Mouse (Mus musculus) midbrain, embryonic 16.5 days (tissue): ENCODE measurements around the gene Nfe2. TPM values are rescaled to one million over a fixed set of nuclear protein-coding genes. Genes with fewer than 3 reads are reported as not detected.

ENCODE experiments used
- ATAC-seq: fragments of 200-750 bp; cut with Nextera tagmentation; 2 replicates; pipeline ENCODE4 v1.8.0; 2017; ENCODE audit warnings: moderate TSS enrichment
- H3K27ac ChIP-seq: fragments of 300-500 bp; sonication (generic); 2 replicates; pipeline ENCODE4 v1.5.1; 2014; ENCODE audit warnings: mild to moderate bottlenecking, low read length, mixed read lengths
- H3K27me3 ChIP-seq: fragments of 300-500 bp; sonication (generic); 2 replicates; pipeline ENCODE4 v1.6.1; 2014; ENCODE audit warnings: low read depth, low read length, mixed read lengths; ENCODE audit not compliant: control insufficient read depth, insufficient read depth
- H3K36me3 ChIP-seq: fragments of 300-500 bp; sonication (generic); 2 replicates; pipeline ENCODE4 v1.6.1; 2014; ENCODE audit warnings: mild to moderate bottlenecking, low read length, moderate library complexity, mixed read lengths; ENCODE audit not compliant: control insufficient read depth, insufficient read depth
- H3K4me1 ChIP-seq: fragments of 300-500 bp; sonication (generic); 2 replicates; pipeline ENCODE4 v1.6.1; 2014; ENCODE audit warnings: mild to moderate bottlenecking, low read length, mixed read lengths; ENCODE audit not compliant: control insufficient read depth, insufficient read depth
- H3K4me2 ChIP-seq: fragments of 300-500 bp; sonication (generic); 2 replicates; pipeline ENCODE4 v1.6.1; 2014; ENCODE audit warnings: mild to moderate bottlenecking, low read length, mixed read lengths
- H3K4me3 ChIP-seq: fragments of 300-500 bp; sonication (generic); 2 replicates; pipeline ENCODE4 v1.5.1; 2014; ENCODE audit warnings: low read depth, mild to moderate bottlenecking, low read length, moderate library complexity, mixed read lengths
- H3K9ac ChIP-seq: fragments of 300-500 bp; sonication (generic); 2 replicates; pipeline ENCODE4 v1.6.1; 2014; ENCODE audit warnings: low read depth, low read length, mixed read lengths
- H3K9me3 ChIP-seq: fragments of 300-500 bp; sonication (generic); replicated peaks from 2 replicates; pipeline ENCODE4 v1.6.1; 2014; ENCODE audit warnings: mild to moderate bottlenecking, low read length, mixed read lengths; ENCODE audit not compliant: control insufficient read depth, poor library complexity, severe bottlenecking
- WGBS: fragments of 180-500 bp; shearing (Covaris S2); extraction: QIAGEN DNeasy Blood & Tissue Kit; methylation state at CpG from one replicate; pipeline ENCODE4 v1.1.7; 2014; 5-methylcytosine and 5-hydroxymethylcytosine counted together
- polyA plus RNA-seq: library from polyadenylated mRNA; unstranded; fragments of >200 nt; fragmentation: Nextera tagmentation; extraction: Ambion mirVana; gene quantifications from 2 replicates; pipeline ENCODE4 v1.2.1, GENCODE M21; 2015

Gene Nfe2
- polyA plus RNA-seq, 1 experiment from 2014 or later = 0.68 TPM

DNA sequence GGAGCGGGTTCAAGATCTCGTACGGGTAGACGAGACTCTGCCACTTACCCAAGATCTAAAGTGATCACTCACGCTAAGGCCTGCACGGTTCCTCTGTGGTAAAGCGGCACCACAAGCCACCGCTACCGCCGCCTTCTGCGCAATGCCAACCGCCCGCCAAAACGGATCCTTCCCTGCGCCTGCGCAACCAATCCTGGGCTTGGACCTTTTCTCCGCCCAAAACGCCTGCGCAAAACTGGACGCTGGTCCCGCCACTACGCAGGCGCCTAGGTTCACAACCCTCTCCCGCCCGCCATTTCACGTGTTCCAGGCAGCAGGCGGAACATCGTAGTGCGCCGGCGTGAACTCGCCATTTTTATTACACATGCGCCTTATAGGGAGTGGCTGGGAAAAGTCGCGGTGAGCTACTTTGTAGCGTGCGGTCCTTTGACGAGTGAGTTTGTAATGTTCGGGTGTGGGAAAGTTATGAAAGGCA lies 18.5 kb downstream of the Nfe2 start, which contains the start of gene Cbx5:
Cbx5 (minus strand) TSS at position 132 of the 475 bp plus-strand sequence.
- peak within 1 kb of the TSS; percentile 65 for H3K4me3 ChIP-seq
- peaks cover 16% of the 10 kb centered on the region for H3K36me3 ChIP-seq
- peak; percentile 94 for ATAC-seq
- WGBS = under 1% methylated on average over 39 of the region's 39 CpGs
- H3K9ac ChIP-seq = peak within 1 kb of the TSS; percentile 72
- peak within 1 kb of the TSS; percentile 81 for H3K4me2 ChIP-seq
- H3K27ac ChIP-seq = peak within 1 kb of the TSS; percentile 93
- no peaks in the 10 kb centered on the region for H3K27me3 ChIP-seq
- no peaks in the 10 kb centered on the region for H3K9me3 ChIP-seq
- H3K4me1 ChIP-seq = peaks cover 40% of the 10 kb centered on the region

DNA sequence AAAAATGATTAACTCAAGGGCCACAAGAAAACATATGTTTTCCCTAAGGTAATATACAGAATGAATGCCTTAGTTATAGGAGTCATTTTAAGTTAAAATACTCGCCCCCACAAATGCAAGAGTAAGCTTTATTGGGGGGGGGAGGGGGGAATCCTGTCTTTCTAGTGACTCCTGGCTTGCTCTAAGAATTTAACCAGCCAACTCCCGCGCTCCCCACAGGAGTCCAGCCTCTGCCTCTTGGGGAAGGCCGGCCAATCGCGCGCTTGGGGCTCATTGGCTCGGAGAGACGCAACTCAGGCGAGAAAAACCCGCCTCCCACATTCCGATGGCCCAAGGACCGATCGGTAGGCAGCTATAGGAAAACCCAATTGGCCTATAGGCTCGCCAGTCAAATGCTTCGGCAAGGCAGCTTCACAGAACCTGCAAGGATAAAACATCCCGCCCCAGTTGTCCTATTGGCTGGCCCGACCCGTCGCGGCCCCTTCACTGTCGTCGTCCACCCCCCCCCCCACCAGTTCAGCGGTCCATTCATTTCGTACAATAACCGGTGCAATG lies 19.0 kb downstream of the Nfe2 start:
- H3K4me1 ChIP-seq = peaks cover 40% of the 10 kb centered on the region
- H3K27ac ChIP-seq = peak overlapping the region; percentile 93
- H3K9ac ChIP-seq = peak overlapping the region; percentile 52
- peak; percentile 91 for ATAC-seq
- H3K36me3 ChIP-seq = peaks cover 16% of the 10 kb centered on the region
- 0% methylated on average over 26 of the region's 26 CpGs for whole genome bisulfite sequencing
- H3K27me3 ChIP-seq = no peaks in the 10 kb centered on the region
- H3K4me2 ChIP-seq = peak overlapping the region; percentile 76
- no peaks in the 10 kb centered on the region for H3K9me3 ChIP-seq
- H3K4me3 ChIP-seq = peak overlapping the region; percentile 65

DNA sequence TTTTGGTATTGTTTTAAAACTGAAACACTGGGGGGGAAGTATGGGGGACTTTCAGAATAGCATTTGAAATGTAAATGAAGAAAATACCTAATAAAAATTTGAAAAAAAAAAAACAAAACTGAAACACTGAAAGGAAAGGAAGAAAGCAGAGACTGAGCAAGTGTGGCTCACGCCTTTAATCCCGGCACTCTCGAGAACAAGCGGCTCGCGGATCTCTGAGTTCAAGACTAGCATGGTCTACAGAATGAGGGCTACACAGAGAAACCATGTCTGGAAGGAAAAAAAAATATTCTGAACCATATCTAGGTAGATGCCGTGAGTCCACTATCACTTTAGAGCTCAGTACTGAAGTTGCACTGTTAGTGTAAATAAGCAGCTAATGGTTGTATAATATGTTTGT lies 20.9 kb downstream of the Nfe2 start:
- no peak overlapping the region for H3K4me2 ChIP-seq
- no peak for ATAC-seq
- H3K4me3 ChIP-seq = no peak overlapping the region
- H3K9ac ChIP-seq = no peak overlapping the region
- WGBS = 89% methylated on average over 7 of the region's 7 CpGs
- H3K27me3 ChIP-seq = no peaks in the 10 kb centered on the region
- peaks cover 24% of the 10 kb centered on the region for H3K4me1 ChIP-seq
- 0 out of 2 replicates have a peak, but pooled peaks cover 6% of the 10 kb centered on the region for H3K36me3 ChIP-seq
- H3K27ac ChIP-seq = no peak overlapping the region
- no peaks in the 10 kb centered on the region for H3K9me3 ChIP-seq

DNA sequence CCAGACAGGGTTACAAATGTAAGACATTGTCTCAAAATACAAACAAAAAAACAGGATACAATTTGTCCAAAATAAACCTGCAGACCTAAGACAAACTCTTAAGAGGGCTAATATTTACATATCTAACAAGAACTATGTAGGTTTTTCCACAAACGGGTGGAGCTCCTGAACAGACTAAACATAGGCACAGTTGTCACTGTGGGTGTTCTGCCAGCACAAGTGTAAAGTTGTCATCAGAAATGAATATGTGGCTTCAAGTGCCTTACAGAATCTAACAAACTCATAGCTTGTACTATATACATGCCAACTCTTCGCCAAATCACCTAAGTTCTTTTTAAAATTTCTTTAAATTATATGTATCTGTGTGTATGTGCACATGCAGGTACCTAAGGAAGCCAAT lies 25.1 kb downstream of the Nfe2 start:
- H3K4me1 ChIP-seq = peaks cover 5% of the 10 kb centered on the region

DNA sequence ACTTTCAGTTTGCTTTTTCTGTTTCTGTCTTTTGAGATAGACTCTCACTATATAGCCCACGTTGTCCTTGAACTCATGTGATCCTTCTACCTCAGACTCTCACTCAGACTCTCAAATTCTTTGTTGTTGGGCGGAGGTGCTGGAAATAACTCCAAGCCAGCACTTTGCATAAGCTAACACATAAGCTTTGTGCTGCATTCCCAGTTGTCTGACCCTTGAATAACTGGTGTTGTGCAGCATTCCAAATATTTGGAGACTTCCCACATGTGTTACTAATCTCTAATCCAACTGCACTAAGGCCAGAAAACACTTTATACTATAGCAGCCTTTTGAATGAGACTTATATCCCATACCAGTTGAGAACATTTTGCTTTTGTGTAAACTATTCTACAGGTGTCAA lies 29.3 kb downstream of the Nfe2 start:
- WGBS = 75% methylated on average over 2 of the region's 2 CpGs

More for the DNA sequence above, 25.1 kb downstream of the Nfe2 start:
- no peak overlapping the region for H3K27ac ChIP-seq
- ATAC-seq = no peak
- no peak overlapping the region for H3K4me3 ChIP-seq
- no peak overlapping the region for H3K4me2 ChIP-seq
- no peak overlapping the region for H3K9ac ChIP-seq
- 0 out of 2 replicates have a peak, but pooled peaks cover 6% of the 10 kb centered on the region for H3K36me3 ChIP-seq
- no peaks in the 10 kb centered on the region for H3K9me3 ChIP-seq
- WGBS = 88% methylated on average over 2 of the region's 2 CpGs
- no peaks in the 10 kb centered on the region for H3K27me3 ChIP-seq

DNA sequence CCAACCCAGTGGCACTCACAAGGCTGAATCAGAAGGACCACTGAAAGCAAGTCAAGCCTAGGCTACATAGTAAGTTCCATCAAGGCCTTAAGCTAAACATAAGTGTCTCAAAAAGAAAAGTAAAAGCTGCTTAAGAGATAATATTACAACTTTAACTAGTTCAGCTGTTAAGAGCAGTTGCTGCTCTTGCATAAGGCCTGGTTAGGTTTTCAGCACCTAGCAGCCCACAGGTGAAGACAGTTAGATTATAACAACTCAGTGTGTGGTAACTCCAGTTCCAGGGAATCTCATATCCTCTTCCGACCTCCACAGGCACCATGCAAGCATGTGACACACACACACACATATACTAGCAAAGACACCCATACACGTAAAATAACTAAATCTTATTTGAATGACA lies 30.6 kb downstream of the Nfe2 start:
- Histone ChIP-seq H3K4me1 (peaks cover 4% of the 10 kb centered on the region; the same call in 1 of the 2 replicates), H3K27ac (no peak overlapping the region), H3K9me3 (no peaks in the 10 kb centered on the region), H3K9ac (no peak overlapping the region), H3K27me3 (no peaks in the 10 kb centered on the region), H3K4me2 (no peak overlapping the region), H3K4me3 (no peak overlapping the region), H3K36me3 (no peaks in the 10 kb centered on the region)
- 88% methylated on average over 2 of the region's 2 CpGs for WGBS
- no peak for ATAC-seq

More for the DNA sequence above, 29.3 kb downstream of the Nfe2 start:
- H3K4me3 ChIP-seq = no peak overlapping the region
- no peak for ATAC-seq
- H3K4me2 ChIP-seq = no peak overlapping the region
- no peak overlapping the region for H3K27ac ChIP-seq
- no peak overlapping the region for H3K9ac ChIP-seq
- H3K27me3 ChIP-seq = no peaks in the 10 kb centered on the region
- no peaks in the 10 kb centered on the region for H3K9me3 ChIP-seq
- H3K36me3 ChIP-seq = no peaks in the 10 kb centered on the region
- H3K4me1 ChIP-seq = peaks cover 4% of the 10 kb centered on the region; the same call in 1 of the 2 replicates

DNA sequence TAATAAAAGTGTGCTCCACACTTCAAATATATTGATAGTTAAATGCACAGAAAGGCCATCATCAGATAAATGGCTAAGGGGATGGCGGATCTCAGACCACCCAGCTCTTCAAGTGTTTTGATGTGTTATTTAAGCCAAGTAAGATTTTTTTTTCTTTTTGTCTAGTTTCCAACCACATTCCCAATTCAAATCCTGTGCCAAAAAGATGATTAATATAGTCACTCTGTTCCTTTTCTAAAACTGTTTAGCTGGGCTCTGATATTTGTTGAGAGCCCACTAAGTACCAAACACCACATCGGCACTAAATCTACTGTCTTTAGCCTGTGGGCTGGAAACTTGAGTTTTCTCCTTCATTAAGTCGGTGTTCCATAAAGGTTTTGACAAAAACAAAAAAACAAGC lies 31.2 kb downstream of the Nfe2 start:
- 78% methylated on average over 3 of the region's 3 CpGs for WGBS
- Histone ChIP-seq H3K4me1 (peaks cover 4% of the 10 kb centered on the region; the same call in 1 of the 2 replicates), H3K27me3 (no peaks in the 10 kb centered on the region), H3K4me2 (no peak overlapping the region), H3K36me3 (no peaks in the 10 kb centered on the region), H3K27ac (no peak overlapping the region), H3K4me3 (no peak overlapping the region), H3K9me3 (no peaks in the 10 kb centered on the region), H3K9ac (no peak overlapping the region)
- ATAC-seq = no peak

DNA sequence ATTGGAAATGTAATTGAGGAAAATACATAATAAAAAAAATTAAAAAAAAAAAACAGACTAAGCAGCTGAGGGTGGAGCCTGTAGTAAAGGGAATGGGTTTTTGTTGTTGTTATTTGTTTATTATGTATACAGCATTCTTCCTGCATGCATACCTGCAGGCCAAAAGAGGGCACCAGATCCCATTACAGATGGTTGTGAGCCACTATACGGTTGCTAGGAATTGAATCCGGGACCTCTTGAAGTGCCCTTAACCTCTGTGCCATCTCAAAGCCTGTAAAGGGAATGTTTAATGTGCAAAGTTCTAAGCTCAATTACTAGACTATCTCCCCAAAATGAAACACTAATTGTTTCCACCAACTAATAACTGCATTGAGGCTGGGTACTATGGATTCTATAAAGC lies 34.0 kb downstream of the Nfe2 start:
- no peak for ATAC-seq
- Histone ChIP-seq H3K9ac (no peak overlapping the region), H3K36me3 (no peaks in the 10 kb centered on the region), H3K27me3 (no peaks in the 10 kb centered on the region), H3K4me2 (no peak overlapping the region), H3K27ac (no peak overlapping the region), H3K4me3 (no peak overlapping the region), H3K9me3 (no peaks in the 10 kb centered on the region), H3K4me1 (peaks cover 4% of the 10 kb centered on the region; the same call in 1 of the 2 replicates)
- 80% methylated on average over 2 of the region's 2 CpGs for WGBS

DNA sequence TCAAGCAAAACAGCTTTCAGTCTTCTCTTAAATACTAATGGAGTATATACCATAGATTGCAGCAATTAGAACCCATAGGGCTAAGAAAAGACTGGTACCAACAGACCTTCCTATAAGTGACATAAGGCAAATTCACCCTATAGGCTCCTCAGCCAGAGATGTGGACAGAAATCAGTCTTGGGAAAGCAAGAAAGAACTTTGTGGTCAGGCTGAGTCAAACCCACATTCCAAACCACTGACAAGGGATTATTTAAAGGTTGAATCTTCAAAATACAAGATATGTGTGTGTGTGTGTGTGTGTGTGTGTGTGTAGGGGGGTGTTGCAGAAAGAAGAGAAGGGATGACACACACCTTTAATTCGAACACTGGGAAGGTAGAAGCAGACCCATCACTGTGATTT lies 36.8 kb downstream of the Nfe2 start:
- peaks cover 2% of the 10 kb centered on the region for H3K4me1 ChIP-seq
- H3K36me3 ChIP-seq = no peaks in the 10 kb centered on the region
- no peak overlapping the region for H3K27ac ChIP-seq
- no peaks in the 10 kb centered on the region for H3K27me3 ChIP-seq
- no peak overlapping the region for H3K4me2 ChIP-seq
- WGBS = 100% methylated on average over 1 of the region's 1 CpGs
- H3K9ac ChIP-seq = no peak overlapping the region
- no peaks in the 10 kb centered on the region for H3K9me3 ChIP-seq
- no peak for ATAC-seq
- H3K4me3 ChIP-seq = no peak overlapping the region
